Mouse (Mus musculus): ENCODE results near the gene Gm12253. TPM values are rescaled to one million over a fixed set of nuclear protein-coding genes. Genes with fewer than 3 reads are reported as not detected.

Gene Gm12253
- polyA plus RNA-seq (2016; fragmentation: Nextera tagmentation; extraction: Ambion mirVana), result not detected in 2 replicates

GRCm38 (mm10) chr11:58432259-58432658 lies at the start of gene Gm12253:
TSS of gene Gm12253 (plus strand) at chr11:58432559.
- H3K4me2 ChIP-seq, result no peak within 1 kb of the TSS
- H3K4me1 ChIP-seq (replicated peaks), result peaks cover 20% of the 10 kb centered on the region
- no peaks in the 10 kb centered on the region for H3K36me3 ChIP-seq
- WGBS, result 86% methylated on average over 3 of the region's 3 CpGs
- H3K4me3 ChIP-seq (replicated peaks), result no peak within 1 kb of the TSS
- no peak within 1 kb of the TSS for H3K9ac ChIP-seq (replicated peaks)
- no peaks in the 10 kb centered on the region for H3K27me3 ChIP-seq
- no peak for ATAC-seq (ENCODE audit: insufficient number of reproducible peaks, insufficient read depth, low FRiP score, low TSS enrichment, low read depth)
- H3K27ac ChIP-seq, result no peak within 1 kb of the TSS
- no peaks in the 10 kb centered on the region for H3K9me3 ChIP-seq

- Histone ChIP-seq H3K9me3 (no peaks in the 10 kb centered on the region), H3K4me2 (no peak overlapping the region), H3K27me3 (no peaks in the 10 kb centered on the region), H3K9ac (replicated peaks) (no peak overlapping the region), H3K36me3 (no peaks in the 10 kb centered on the region), H3K27ac (no peak overlapping the region), H3K4me1 (replicated peaks) (0 out of 2 replicates have a peak, but pooled peaks cover 5% of the 10 kb centered on the region), H3K4me3 (replicated peaks) (no peak overlapping the region)
- WGBS, result 58% methylated on average over 6 of the region's 6 CpGs
- no peak for ATAC-seq (ENCODE audit: insufficient number of reproducible peaks, insufficient read depth, low FRiP score, low TSS enrichment, low read depth)
Measured at GRCm38 (mm10) chr11:58399985-58400645, 32.2 kb upstream of the Gm12253 start.

GRCm38 (mm10) chr11:58400655-58401054 lies 31.7 kb upstream of the Gm12253 start:
- no peaks in the 10 kb centered on the region for H3K27me3 ChIP-seq
- H3K4me2 ChIP-seq, result no peak overlapping the region
- ATAC-seq (ENCODE audit: insufficient number of reproducible peaks, insufficient read depth, low FRiP score, low TSS enrichment, low read depth), result no peak
- no peak overlapping the region for H3K4me3 ChIP-seq (replicated peaks)
- no peaks in the 10 kb centered on the region for H3K36me3 ChIP-seq
- H3K27ac ChIP-seq, result no peak overlapping the region
- no peak overlapping the region for H3K9ac ChIP-seq (replicated peaks)
- no peaks in the 10 kb centered on the region for H3K9me3 ChIP-seq
- 0 out of 2 replicates have a peak, but pooled peaks cover 5% of the 10 kb centered on the region for H3K4me1 ChIP-seq (replicated peaks)
- WGBS, result 59% methylated on average over 5 of the region's 5 CpGs

GRCm38 (mm10) chr11:58408066-58408465 lies 24.3 kb upstream of the Gm12253 start:
- Histone ChIP-seq H3K36me3 (no peaks in the 10 kb centered on the region), H3K27me3 (no peaks in the 10 kb centered on the region), H3K9ac (replicated peaks) (no peak overlapping the region), H3K4me3 (replicated peaks) (no peak overlapping the region), H3K4me2 (no peak overlapping the region), H3K27ac (no peak overlapping the region), H3K9me3 (no peaks in the 10 kb centered on the region), H3K4me1 (replicated peaks) (no peaks in the 10 kb centered on the region)
- 78% methylated on average over 3 of the region's 3 CpGs for WGBS
- no peak for ATAC-seq (ENCODE audit: insufficient number of reproducible peaks, insufficient read depth, low FRiP score, low TSS enrichment, low read depth)

GRCm38 (mm10) chr11:58418336-58418735 lies 14.0 kb upstream of the Gm12253 start:
- no peaks in the 10 kb centered on the region for H3K27me3 ChIP-seq
- ATAC-seq (ENCODE audit: insufficient number of reproducible peaks, insufficient read depth, low FRiP score, low TSS enrichment, low read depth), result no peak
- 0 out of 2 replicates have a peak, but pooled peaks cover 10% of the 10 kb centered on the region for H3K4me1 ChIP-seq (replicated peaks)
- H3K9ac ChIP-seq (replicated peaks), result no peak overlapping the region
- no peak overlapping the region for H3K4me3 ChIP-seq (replicated peaks)
- no peak overlapping the region for H3K27ac ChIP-seq
- H3K36me3 ChIP-seq, result no peaks in the 10 kb centered on the region
- WGBS, result 84% methylated on average over 3 of the region's 3 CpGs
- H3K9me3 ChIP-seq, result 0 out of 2 replicates have a peak, but pooled peaks cover 3% of the 10 kb centered on the region
- H3K4me2 ChIP-seq, result no peak overlapping the region

- Histone ChIP-seq H3K4me1 (replicated peaks) (0 out of 2 replicates have a peak, but pooled peaks cover 10% of the 10 kb centered on the region), H3K9ac (replicated peaks) (no peak within 1 kb of the TSS), H3K27me3 (no peaks in the 10 kb centered on the region), H3K4me2 (no peak within 1 kb of the TSS), H3K27ac (no peak within 1 kb of the TSS), H3K4me3 (replicated peaks) (no peak within 1 kb of the TSS), H3K36me3 (no peaks in the 10 kb centered on the region), H3K9me3 (no peaks in the 10 kb centered on the region)
- ATAC-seq (ENCODE audit: insufficient number of reproducible peaks, insufficient read depth, low FRiP score, low TSS enrichment, low read depth), result no peak
- 39% methylated on average over 1 of the region's 1 CpGs for WGBS
Measured at GRCm38 (mm10) chr11:58420815-58421214, 11.5 kb upstream of the Gm12253 start, which contains the start of gene 1810065E05Rik. TSS of gene 1810065E05Rik (plus strand) at chr11:58421111.

- WGBS, result 7% methylated on average over 5 of the region's 5 CpGs
- peaks cover 17% of the 10 kb centered on the region for H3K4me1 ChIP-seq (replicated peaks)
- H3K27ac ChIP-seq, result peak overlapping the region; percentile 42; the same call in 1 of the 2 replicates
- no peaks in the 10 kb centered on the region for H3K36me3 ChIP-seq
- H3K4me2 ChIP-seq, result no peak overlapping the region; the same call in 1 of the 2 replicates
- H3K9me3 ChIP-seq, result 0 out of 2 replicates have a peak, but pooled peaks cover 3% of the 10 kb centered on the region
- H3K9ac ChIP-seq (replicated peaks), result no peak overlapping the region
- H3K27me3 ChIP-seq, result no peaks in the 10 kb centered on the region
- H3K4me3 ChIP-seq (replicated peaks), result no peak overlapping the region
- no peak for ATAC-seq (ENCODE audit: insufficient number of reproducible peaks, insufficient read depth, low FRiP score, low TSS enrichment, low read depth)
Measured at GRCm38 (mm10) chr11:58437866-58438265, 5.5 kb downstream of the Gm12253 start.

GRCm38 (mm10) chr11:58452759-58453158 lies 20.4 kb downstream of the Gm12253 start, which contains the start of gene Lypd9:
TSS of gene Lypd9 (minus strand) at chr11:58452923.
- no peak within 1 kb of the TSS for H3K4me3 ChIP-seq (replicated peaks)
- no peak within 1 kb of the TSS for H3K9ac ChIP-seq (replicated peaks)
- H3K36me3 ChIP-seq, result no peaks in the 10 kb centered on the region
- H3K9me3 ChIP-seq, result peaks cover 11% of the 10 kb centered on the region; the same call in 1 of the 2 replicates
- ATAC-seq (ENCODE audit: insufficient number of reproducible peaks, insufficient read depth, low FRiP score, low TSS enrichment, low read depth), result no peak
- H3K27me3 ChIP-seq, result no peaks in the 10 kb centered on the region
- 94% methylated on average over 9 of the region's 9 CpGs for WGBS
- H3K4me1 ChIP-seq (replicated peaks), result peaks cover 14% of the 10 kb centered on the region
- H3K4me2 ChIP-seq, result no peak within 1 kb of the TSS
- no peak within 1 kb of the TSS for H3K27ac ChIP-seq

GRCm38 (mm10) chr11:58453592-58453991 lies 21.2 kb downstream of the Gm12253 start:
- Histone ChIP-seq H3K27me3 (no peaks in the 10 kb centered on the region), H3K27ac (no peak overlapping the region), H3K4me2 (no peak overlapping the region), H3K4me3 (replicated peaks) (no peak overlapping the region), H3K4me1 (replicated peaks) (peaks cover 14% of the 10 kb centered on the region), H3K9ac (replicated peaks) (no peak overlapping the region), H3K9me3 (0 out of 2 replicates have a peak, but pooled peaks cover 6% of the 10 kb centered on the region), H3K36me3 (no peaks in the 10 kb centered on the region)
- 14% methylated on average over 4 of the region's 4 CpGs for WGBS
- no peak for ATAC-seq (ENCODE audit: insufficient number of reproducible peaks, insufficient read depth, low FRiP score, low TSS enrichment, low read depth)

GRCm38 (mm10) chr11:58462170-58462569 lies 29.8 kb downstream of the Gm12253 start, which contains the start of gene Olfr30:
TSS of gene Olfr30 (minus strand) at chr11:58462270.
- H3K27me3 ChIP-seq, result no peaks in the 10 kb centered on the region; the same call in 1 of the 2 replicates
- no peaks in the 10 kb centered on the region for H3K9me3 ChIP-seq
- H3K4me3 ChIP-seq (replicated peaks), result no peak within 1 kb of the TSS

More at GRCm38 (mm10) chr11:58462170-58462569, 29.8 kb downstream of the Gm12253 start, which contains the start of gene Olfr30:
- ATAC-seq (ENCODE audit: insufficient number of reproducible peaks, insufficient read depth, low FRiP score, low TSS enrichment, low read depth), result no peak
- no peaks in the 10 kb centered on the region for H3K36me3 ChIP-seq
- no peak within 1 kb of the TSS for H3K4me2 ChIP-seq
- H3K4me1 ChIP-seq (replicated peaks), result no peaks in the 10 kb centered on the region
- H3K27ac ChIP-seq, result no peak within 1 kb of the TSS
- H3K9ac ChIP-seq (replicated peaks), result no peak within 1 kb of the TSS
